Mouse (Mus musculus) hindbrain, embryonic 10.5 days (tissue): ENCODE measurements around the gene Hdlbp. TPM values are rescaled to one million over a fixed set of nuclear protein-coding genes. Genes with fewer than 3 reads are reported as not detected.
"Not testable (repeated sequence)": the region's sequence is repeated elsewhere in the genome, so short reads cannot be mapped to it uniquely, and the experiment has no call there.

Experiments used
- DNase-seq: peaks from one replicate; pipeline ENCODE4 v3.0.0-alpha.2; 2017; ENCODE audit warnings: low spot score
- H3K27ac ChIP-seq: fragments of 300-500 bp; sonication (generic); 2 replicates; pipeline ENCODE4 v1.5.1; 2016; ENCODE audit warnings: mild to moderate bottlenecking, moderate library complexity
- H3K27me3 ChIP-seq: fragments of 300-500 bp; sonication (generic); 2 replicates; pipeline ENCODE4 v1.6.1; 2016; ENCODE audit warnings: mild to moderate bottlenecking; ENCODE audit not compliant: poor library complexity, insufficient read depth, severe bottlenecking
- H3K36me3 ChIP-seq: fragments of 300-500 bp; sonication (generic); 2 replicates; pipeline ENCODE4 v1.6.1; 2016; ENCODE audit warnings: mild to moderate bottlenecking, moderate library complexity
- H3K4me1 ChIP-seq: fragments of 300-500 bp; sonication (generic); replicated peaks from 2 replicates; pipeline ENCODE4 v1.6.1; 2016; ENCODE audit warnings: mild to moderate bottlenecking
- H3K4me3 ChIP-seq: fragments of 300-500 bp; sonication (generic); 2 replicates; pipeline ENCODE4 v1.5.1; 2016; ENCODE audit warnings: mild to moderate bottlenecking, moderate library complexity
- H3K9me3 ChIP-seq: fragments of 300-500 bp; sonication (generic); 2 replicates; pipeline ENCODE4 v1.6.1; 2016; ENCODE audit warnings: mild to moderate bottlenecking, moderate library complexity
- WGBS: fragments of 180-500 bp; shearing (Covaris S2); methylation state at CpG from one replicate; pipeline ENCODE4 v1.1.7; 2016; 5-methylcytosine and 5-hydroxymethylcytosine counted together
- polyA plus RNA-seq: library from polyadenylated mRNA; unstranded; fragments of >200 nt; fragmentation: Nextera tagmentation; extraction: Ambion mirVana; gene quantifications from 2 replicates; pipeline ENCODE4 v1.2.1, GENCODE M21; 2016

Hdlbp gene
- polyA plus RNA-seq, 1 experiment from 2014 or later, result 98.3 TPM

GRCm38 (mm10) chr1:93477758-93478585 lies 643 bp downstream of the Hdlbp start:
- DNase-seq, result peak; percentile 99
- Histone ChIP-seq H3K4me1 (peaks cover 19% of the 10 kb centered on the region), H3K27ac (peak overlapping the region; percentile 91), H3K36me3 (0 out of 2 replicates have a peak, but pooled peaks cover 2% of the 10 kb centered on the region), H3K9me3 (no peaks in the 10 kb centered on the region), H3K4me3 (peak overlapping the region; percentile 91), H3K27me3 (no peaks in the 10 kb centered on the region)
- under 1% methylated on average over 41 of the region's 41 CpGs for WGBS

DNA sequence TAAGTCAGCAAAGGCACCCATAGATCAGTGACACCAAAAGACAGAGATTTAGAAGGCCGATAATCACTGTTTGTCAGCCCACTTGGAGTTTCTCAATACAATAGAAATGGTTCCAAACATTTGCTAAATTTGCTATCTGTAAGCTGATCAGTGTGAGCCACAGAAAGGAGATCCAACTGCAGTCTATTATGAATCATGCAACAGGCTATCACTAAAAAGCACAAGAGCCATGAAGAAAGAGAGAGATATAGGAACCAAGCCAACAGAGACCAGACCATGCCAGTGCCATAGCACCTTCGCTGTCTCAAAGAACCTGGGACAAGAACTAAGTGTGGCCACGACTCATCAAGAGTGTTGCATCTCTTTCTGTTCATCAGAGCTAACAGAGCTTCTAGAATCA lies 2.9 kb downstream of the Hdlbp start:
- no peaks in the 10 kb centered on the region for H3K9me3 ChIP-seq
- H3K27me3 ChIP-seq, result no peaks in the 10 kb centered on the region
- H3K4me1 ChIP-seq, result peaks cover 16% of the 10 kb centered on the region
- no peak overlapping the region for H3K4me3 ChIP-seq
- 93% methylated on average over 3 of the region's 3 CpGs for WGBS
- H3K36me3 ChIP-seq, result no peaks in the 10 kb centered on the region
- no peak overlapping the region for H3K27ac ChIP-seq
- no peak for DNase-seq

- no peaks in the 10 kb centered on the region for H3K4me1 ChIP-seq
- no peaks in the 10 kb centered on the region for H3K36me3 ChIP-seq
- H3K9me3 ChIP-seq, result no peaks in the 10 kb centered on the region
- no peak overlapping the region for H3K27ac ChIP-seq
- no peak for DNase-seq
- H3K27me3 ChIP-seq, result no peaks in the 10 kb centered on the region
- H3K4me3 ChIP-seq, result no peak overlapping the region
- 85% methylated on average over 4 of the region's 4 CpGs for WGBS
Observed at GRCm38 (mm10) chr1:93468626-93469025, 10.0 kb downstream of the Hdlbp start.

- no peak overlapping the region for H3K4me3 ChIP-seq
- H3K9me3 ChIP-seq, result no peaks in the 10 kb centered on the region
- H3K4me1 ChIP-seq, result no peaks in the 10 kb centered on the region
- H3K36me3 ChIP-seq, result no peaks in the 10 kb centered on the region
- no peaks in the 10 kb centered on the region for H3K27me3 ChIP-seq
- no peak for DNase-seq
- H3K27ac ChIP-seq, result no peak overlapping the region
Observed at GRCm38 (mm10) chr1:93465746-93466145, 12.9 kb downstream of the Hdlbp start.

- Histone ChIP-seq H3K27ac (no peak overlapping the region), H3K36me3 (no peaks in the 10 kb centered on the region), H3K4me1 (no peaks in the 10 kb centered on the region), H3K9me3 (no peaks in the 10 kb centered on the region), H3K4me3 (no peak overlapping the region), H3K27me3 (no peaks in the 10 kb centered on the region)
- DNase-seq, result no peak
Observed at GRCm38 (mm10) chr1:93465066-93465465, 13.5 kb downstream of the Hdlbp start.

GRCm38 (mm10) chr1:93459101-93459500 lies 19.5 kb downstream of the Hdlbp start:
- WGBS, result 79% methylated on average over 3 of the region's 3 CpGs
- Histone ChIP-seq H3K9me3 (no peaks in the 10 kb centered on the region), H3K4me3 (no peak overlapping the region), H3K27me3 (no peaks in the 10 kb centered on the region), H3K36me3 (no peaks in the 10 kb centered on the region), H3K27ac (no peak overlapping the region), H3K4me1 (no peaks in the 10 kb centered on the region)
- no peak for DNase-seq

DNA sequence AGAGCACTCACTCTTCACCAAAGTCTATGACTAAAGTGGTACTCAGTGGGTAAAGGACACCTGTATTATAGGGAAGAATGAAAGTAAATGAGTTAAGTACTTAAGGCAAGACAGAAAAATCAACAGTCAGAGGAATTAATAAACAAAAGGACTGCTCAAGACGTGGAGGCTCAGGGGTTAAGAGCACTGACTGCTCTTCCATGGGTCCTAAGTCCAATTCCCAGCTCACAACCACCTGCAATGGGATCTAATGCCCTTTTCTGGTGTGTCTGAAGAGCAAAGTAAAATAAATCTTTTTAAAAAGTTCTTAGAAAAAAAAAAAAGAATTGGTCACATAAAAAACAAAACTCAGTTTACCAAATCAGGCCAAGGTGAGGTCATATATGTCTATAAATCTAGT lies 20.3 kb downstream of the Hdlbp start:
- no peak for DNase-seq

DNA sequence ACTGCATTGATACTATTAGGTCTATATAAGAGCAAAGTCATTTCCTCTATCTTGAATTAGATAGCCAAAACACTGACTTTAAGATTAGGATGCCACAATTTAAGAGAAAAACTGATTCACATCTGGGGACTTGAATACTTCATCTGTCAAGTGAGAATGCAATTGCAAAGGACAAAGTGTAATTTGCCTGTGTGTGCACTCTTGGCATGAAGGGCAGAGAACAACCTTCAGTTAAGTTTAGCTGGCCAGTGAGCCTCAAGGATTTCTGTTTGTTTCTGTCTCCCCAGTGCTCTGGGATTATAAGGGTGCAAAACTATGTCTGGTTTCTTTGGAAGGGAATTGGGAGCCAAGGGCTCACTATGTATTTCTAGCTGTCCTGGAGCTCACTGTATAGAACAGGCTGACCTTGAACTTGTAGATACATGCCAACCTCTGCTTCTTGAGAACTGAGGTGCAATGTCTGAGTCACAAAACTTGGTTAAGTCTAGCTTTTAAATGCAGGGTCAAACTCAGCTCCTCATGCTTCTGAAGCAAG lies 24.8 kb downstream of the Hdlbp start:
- no peak for DNase-seq
- H3K36me3 ChIP-seq, result no peaks in the 10 kb centered on the region
- H3K27me3 ChIP-seq, result no peaks in the 10 kb centered on the region
- H3K9me3 ChIP-seq, result no peaks in the 10 kb centered on the region
- H3K4me3 ChIP-seq, result no peak overlapping the region
- H3K27ac ChIP-seq, result no peak overlapping the region
- no peaks in the 10 kb centered on the region for H3K4me1 ChIP-seq

More for the DNA sequence above, 20.3 kb downstream of the Hdlbp start:
- WGBS, result 75% methylated on average over 1 of the region's 1 CpGs
- Histone ChIP-seq H3K4me3 (no peak overlapping the region), H3K27ac (no peak overlapping the region), H3K36me3 (no peaks in the 10 kb centered on the region), H3K9me3 (no peaks in the 10 kb centered on the region), H3K27me3 (no peaks in the 10 kb centered on the region), H3K4me1 (no peaks in the 10 kb centered on the region)

GRCm38 (mm10) chr1:93450118-93450517 lies 28.5 kb downstream of the Hdlbp start:
- 80% methylated on average over 5 of the region's 5 CpGs for WGBS
- H3K36me3 ChIP-seq, DNase-seq, H3K27me3 ChIP-seq, H3K9me3 ChIP-seq, H3K27ac ChIP-seq, H3K4me3 ChIP-seq: not testable (repeated sequence)
- H3K4me1 ChIP-seq, result peaks cover 15% of the 10 kb centered on the region; the same call in 1 of the 2 replicates

- H3K36me3 ChIP-seq, result peaks cover 8% of the 10 kb centered on the region
- peaks cover 31% of the 10 kb centered on the region for H3K4me1 ChIP-seq
- H3K9me3 ChIP-seq, result no peaks in the 10 kb centered on the region
- peak overlapping the region; percentile 86 for H3K4me3 ChIP-seq
- DNase-seq, result no peak
- no peaks in the 10 kb centered on the region for H3K27me3 ChIP-seq
- peak overlapping the region; percentile 92 for H3K27ac ChIP-seq
- WGBS, result 16% methylated on average over 3 of the region's 3 CpGs
Observed at GRCm38 (mm10) chr1:93445822-93446162, 32.8 kb downstream of the Hdlbp start.

DNA sequence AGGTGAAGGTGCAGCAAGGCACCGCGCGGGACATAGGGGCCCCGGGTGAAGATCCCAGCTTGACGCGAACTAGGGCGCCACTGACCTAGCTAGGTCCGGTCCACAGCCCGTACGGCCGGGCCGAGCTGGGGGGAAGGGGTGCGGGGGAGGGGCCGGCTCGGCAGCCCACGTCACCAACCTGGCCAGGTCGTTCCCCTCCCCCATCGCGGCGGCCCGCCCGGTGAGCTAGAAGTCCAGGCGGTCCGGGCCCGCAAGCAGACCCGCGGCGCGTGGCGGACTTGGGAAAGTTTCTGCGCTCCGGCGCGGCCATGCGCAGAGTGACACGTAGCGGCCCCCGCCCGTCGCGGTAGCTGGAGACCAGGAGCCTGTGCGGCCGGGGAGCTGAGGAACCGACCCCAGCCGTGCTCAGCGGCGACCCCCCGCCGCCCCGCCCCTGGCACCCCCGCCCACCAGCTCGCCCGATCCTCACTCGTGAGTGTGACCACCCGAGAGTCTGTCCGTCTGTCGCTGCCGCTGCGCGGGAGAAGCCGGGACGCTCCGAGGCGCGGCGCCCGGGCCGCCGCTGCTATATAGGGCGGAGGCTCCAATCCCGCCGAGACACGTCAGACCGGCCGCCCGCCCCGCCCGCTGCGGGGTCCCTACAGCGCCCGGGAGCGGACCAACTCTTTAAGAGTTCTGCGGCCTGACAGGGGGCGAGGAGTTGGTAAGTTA lies 33.3 kb downstream of the Hdlbp start:
- H3K4me1 ChIP-seq, result peaks cover 31% of the 10 kb centered on the region
- H3K4me3 ChIP-seq, result peak overlapping the region; percentile 86
- peaks cover 13% of the 10 kb centered on the region for H3K36me3 ChIP-seq
- H3K27ac ChIP-seq, result peak overlapping the region; percentile 92
- H3K9me3 ChIP-seq, result no peaks in the 10 kb centered on the region
- peak; percentile 80 for DNase-seq
- no peaks in the 10 kb centered on the region for H3K27me3 ChIP-seq
- WGBS, result under 1% methylated on average over 83 of the region's 84 CpGs

DNA sequence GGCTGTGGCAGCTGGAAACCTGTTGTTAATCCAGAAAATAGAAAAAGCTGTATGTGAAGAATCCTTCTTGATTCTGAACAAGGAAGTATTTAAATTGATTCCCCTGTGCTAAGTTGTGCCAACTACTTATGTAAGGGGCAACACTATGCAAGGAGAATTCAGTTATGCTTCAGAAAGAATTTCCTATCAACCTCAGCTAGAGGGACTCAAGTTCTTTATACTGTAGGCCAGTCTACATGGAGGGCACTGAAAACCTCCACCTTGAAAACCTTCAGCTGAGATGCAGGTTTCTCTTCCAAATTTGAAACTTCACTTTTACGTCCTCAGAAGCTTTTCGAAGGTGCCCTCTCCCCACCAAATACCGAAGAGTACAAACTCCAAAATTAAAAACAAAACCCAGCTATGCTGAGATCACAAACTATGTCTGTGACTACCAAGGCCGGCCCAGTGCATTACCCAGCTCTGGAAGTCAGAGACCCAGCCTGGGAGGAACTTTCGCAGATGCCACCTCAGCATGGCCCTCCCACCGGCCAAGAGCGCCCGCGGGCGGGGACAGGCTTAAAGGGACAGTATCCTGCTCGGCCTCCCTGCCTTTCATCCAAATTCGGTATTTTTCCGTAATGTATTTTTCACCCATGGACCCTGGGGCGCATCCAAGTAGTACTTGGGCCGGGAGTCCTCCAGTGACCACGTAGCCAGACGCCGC lies 34.1 kb downstream of the Hdlbp start:
- 8% methylated on average over 18 of the region's 18 CpGs for WGBS
- Histone ChIP-seq H3K27ac (peak overlapping the region; percentile 92), H3K9me3 (no peaks in the 10 kb centered on the region), H3K36me3 (peaks cover 20% of the 10 kb centered on the region), H3K27me3 (no peaks in the 10 kb centered on the region), H3K4me3 (peak overlapping the region; percentile 86), H3K4me1 (peaks cover 31% of the 10 kb centered on the region)
- peak; percentile 74 for DNase-seq

- no peaks in the 10 kb centered on the region for H3K27me3 ChIP-seq
Observed at GRCm38 (mm10) chr1:93439321-93439720, 39.3 kb downstream of the Hdlbp start.

More at GRCm38 (mm10) chr1:93439321-93439720, 39.3 kb downstream of the Hdlbp start:
- WGBS, result 93% methylated on average over 1 of the region's 1 CpGs
- no peak for DNase-seq
- H3K27ac ChIP-seq, result no peak overlapping the region
- H3K9me3 ChIP-seq, result no peaks in the 10 kb centered on the region
- peaks cover 71% of the 10 kb centered on the region for H3K36me3 ChIP-seq
- peaks cover 8% of the 10 kb centered on the region for H3K4me1 ChIP-seq
- H3K4me3 ChIP-seq, result no peak overlapping the region
